Mouse (Mus musculus) T-cell, adult 66 days (primary cell): ENCODE measurements around the gene Hmgb3. TPM values are rescaled to one million over a fixed set of nuclear protein-coding genes. Genes with fewer than 3 reads are reported as not detected.

ENCODE experiments used
- total RNA-seq, 2 experiments: library from RNA; stranded (reverse); gene quantifications; 3 replicates in 1 of 2; 4 replicates in 1 of 2; pipeline ENCODE4 v1.2.4; 2023

Hmgb3 gene
- total RNA-seq: 10 to 100 TPM; 15.8 to 16.2 TPM

DNA sequence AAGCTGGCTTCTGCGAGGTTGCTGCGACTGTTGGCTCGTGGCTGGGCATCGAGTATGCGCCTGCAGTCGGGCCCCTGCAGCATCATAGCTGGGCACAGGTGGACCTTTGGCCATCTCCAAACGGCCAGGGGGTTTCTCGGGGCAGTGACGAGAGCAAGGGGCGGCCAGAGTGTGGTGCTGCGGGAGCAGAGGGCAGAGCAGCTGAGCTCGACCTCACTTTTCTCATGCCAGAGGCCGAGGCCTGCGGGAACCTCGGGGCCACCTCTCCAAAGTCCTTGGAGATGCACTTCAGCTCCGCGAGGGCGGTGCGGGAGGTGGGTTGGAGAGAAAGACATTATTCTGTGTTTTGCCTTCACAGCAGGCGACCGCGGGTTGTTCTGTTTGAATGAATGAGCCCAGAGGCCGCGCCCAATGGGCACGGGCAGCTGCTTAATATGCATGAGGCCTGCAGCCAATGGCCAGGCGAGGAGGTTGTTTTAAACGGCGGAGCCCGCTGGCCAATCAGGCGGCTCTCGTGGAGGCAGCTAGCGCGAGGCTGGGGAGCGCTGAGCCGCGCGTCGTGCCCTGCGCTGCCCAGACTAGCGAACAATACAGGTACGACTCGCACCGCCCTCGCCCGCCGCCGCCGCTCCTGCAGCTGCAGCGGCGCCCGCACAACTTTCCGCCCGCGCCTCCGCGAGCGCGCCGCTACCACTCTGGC lies at the start of gene Hmgb3:
Gene Hmgb3 (plus strand): TSS at position 504 of the 700 bp plus-strand sequence.

Other genes starting within 250 kb of the Hmgb3 start
- gene Mtmr1, start 191.2 kb upstream of the Hmgb3 start, total RNA-seq: 10 to 100 TPM; 37.1 to 37.3 TPM
- 1 to 10 TPM; 6.1 to 9.9 TPM for gene Cd99l2, start 63.1 kb upstream of the Hmgb3 start, total RNA-seq
- not detected for gene Gpr50, start 107.7 kb downstream of the Hmgb3 start, total RNA-seq